Mouse (Mus musculus): ENCODE measurements around the gene Inf2.

- no peak for TF ChIP-seq CTCF (IDR thresholded peaks at IDR 0.05; ENCODE audit: extremely low read depth, insufficient read depth, low read length)
- no peak for TF ChIP-seq POLR2A (IDR thresholded peaks at IDR 0.05; ENCODE audit: extremely low read depth, insufficient read depth, low read length)
These were observed 9.2 kb upstream of the Inf2 start for GRCm38 (mm10) chr12:112579430-112579829.

Measured in cortical plate, adult 2 months (tissue).